Mouse (Mus musculus): ENCODE data around the gene Itih4. TPM values are rescaled to one million over a fixed set of nuclear protein-coding genes. Genes with fewer than 3 reads are reported as not detected.

Itih4 gene
- polyA plus RNA-seq, 1 experiment: 43.4 TPM

- no peak for TF ChIP-seq CTCF (IDR thresholded peaks at IDR 0.05; ENCODE audit: insufficient read depth, low read length)
- TF ChIP-seq POLR2A (IDR thresholded peaks at IDR 0.05; ENCODE audit: borderline replicate concordance, extremely low read depth, low read depth, low read length): no peak
- no peak for DNase-seq
- Histone ChIP-seq H3K4me1 (ENCODE audit: control insufficient read depth, insufficient read depth, low read length) (no peaks in the 10 kb centered on the region), H3K4me3 (replicated peaks; ENCODE audit: extremely low read depth, low read depth, low read length) (no peak overlapping the region)
- 42% methylated on average over 8 of the region's 8 CpGs for WGBS
Measured at GRCm38 (mm10) chr14:30922053-30922670, 35.9 kb downstream of the Itih4 start.

GRCm38 (mm10) chr14:30923375-30924105, 37.3 kb downstream of the Itih4 start, which contains the start of gene Itih3:
TSS of gene Itih3 (minus strand) at chr14:30923760.
- 44% methylated on average over 6 of the region's 6 CpGs for WGBS
- H3K4me1 ChIP-seq (ENCODE audit: control insufficient read depth, insufficient read depth, low read length): no peaks in the 10 kb centered on the region
- no peak for DNase-seq
- H3K4me3 ChIP-seq (replicated peaks; ENCODE audit: extremely low read depth, low read depth, low read length): no peak within 1 kb of the TSS
- TF ChIP-seq POLR2A (IDR thresholded peaks at IDR 0.05; ENCODE audit: borderline replicate concordance, extremely low read depth, low read depth, low read length): no peak
- no peak for TF ChIP-seq CTCF (IDR thresholded peaks at IDR 0.05; ENCODE audit: insufficient read depth, low read length)

DNA sequence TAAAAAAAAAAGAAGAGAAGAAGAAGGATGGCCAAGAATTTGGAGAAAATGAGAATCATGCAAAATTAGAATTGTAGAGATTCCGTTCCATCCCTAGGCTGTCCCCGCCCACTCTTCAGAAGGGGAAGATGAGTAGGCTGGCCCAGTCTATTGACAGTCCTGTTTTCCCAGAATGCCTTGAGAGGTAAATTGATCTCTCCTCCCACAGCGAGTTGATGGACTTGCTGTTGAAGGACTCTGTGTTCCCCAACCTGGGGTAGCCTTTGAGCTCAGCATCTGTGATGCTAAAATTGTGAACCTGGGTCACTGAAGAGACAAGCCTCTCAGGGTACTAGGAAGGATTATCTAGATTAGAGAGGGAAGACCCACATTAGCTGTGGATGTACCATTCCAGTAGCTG, 39.2 kb downstream of the Itih4 start:
- H3K4me3 ChIP-seq (replicated peaks; ENCODE audit: extremely low read depth, low read depth, low read length): no peak overlapping the region
- TF ChIP-seq POLR2A (IDR thresholded peaks at IDR 0.05; ENCODE audit: borderline replicate concordance, extremely low read depth, low read depth, low read length) (no peak), CTCF (IDR thresholded peaks at IDR 0.05; ENCODE audit: insufficient read depth, low read length) (no peak)
- 87% methylated on average over 3 of the region's 3 CpGs for WGBS
- no peaks in the 10 kb centered on the region for H3K4me1 ChIP-seq (ENCODE audit: control insufficient read depth, insufficient read depth, low read length)
- DNase-seq: no peak

DNA sequence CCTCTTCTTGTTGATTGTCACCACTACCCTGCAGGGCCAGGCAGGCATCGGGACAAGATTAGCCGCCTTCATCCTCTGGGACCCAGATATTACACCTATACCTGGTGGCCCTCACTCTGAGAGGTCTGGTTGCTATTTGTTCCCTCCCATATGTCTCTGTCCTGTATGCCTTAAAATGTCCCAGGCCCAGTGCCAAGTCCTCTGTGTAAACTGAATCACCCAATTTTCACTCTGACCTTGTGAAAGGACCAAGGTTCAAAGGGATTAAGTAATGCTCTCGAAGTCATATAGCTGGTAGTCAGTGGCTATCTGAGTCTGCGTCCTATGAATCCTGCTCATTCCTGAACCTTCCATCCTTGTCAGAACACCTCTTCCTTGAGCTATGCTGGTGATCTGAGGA, 44.1 kb downstream of the Itih4 start:
- WGBS: 87% methylated on average over 4 of the region's 4 CpGs
- TF ChIP-seq CTCF (IDR thresholded peaks at IDR 0.05; ENCODE audit: insufficient read depth, low read length) (no peak), POLR2A (IDR thresholded peaks at IDR 0.05; ENCODE audit: borderline replicate concordance, extremely low read depth, low read depth, low read length) (no peak)
- DNase-seq: no peak
- H3K4me1 ChIP-seq (ENCODE audit: control insufficient read depth, insufficient read depth, low read length): no peaks in the 10 kb centered on the region
- no peak overlapping the region for H3K4me3 ChIP-seq (replicated peaks; ENCODE audit: extremely low read depth, low read depth, low read length)

GRCm38 (mm10) chr14:30933351-30933750, 47.1 kb downstream of the Itih4 start:
- Histone ChIP-seq H3K4me1 (ENCODE audit: control insufficient read depth, insufficient read depth, low read length) (no peaks in the 10 kb centered on the region), H3K4me3 (replicated peaks; ENCODE audit: extremely low read depth, low read depth, low read length) (no peak overlapping the region)
- TF ChIP-seq POLR2A (IDR thresholded peaks at IDR 0.05; ENCODE audit: borderline replicate concordance, extremely low read depth, low read depth, low read length) (no peak), CTCF (IDR thresholded peaks at IDR 0.05; ENCODE audit: insufficient read depth, low read length) (no peak)
- whole genome bisulfite sequencing: 79% methylated on average over 9 of the region's 9 CpGs
- DNase-seq: no peak

GRCm38 (mm10) chr14:30942254-30942653, 56.0 kb downstream of the Itih4 start:
- TF ChIP-seq CTCF (IDR thresholded peaks at IDR 0.05; ENCODE audit: insufficient read depth, low read length): no peak
- Histone ChIP-seq H3K4me1 (ENCODE audit: control insufficient read depth, insufficient read depth, low read length) (peaks cover 8% of the 10 kb centered on the region; the same call in 1 of the 2 replicates), H3K4me3 (replicated peaks; ENCODE audit: extremely low read depth, low read depth, low read length) (no peak overlapping the region)
- 73% methylated on average over 4 of the region's 4 CpGs for WGBS
- DNase-seq: no peak

- 78% methylated on average over 7 of the region's 7 CpGs for WGBS
- no peak within 1 kb of the TSS for H3K4me3 ChIP-seq (replicated peaks; ENCODE audit: extremely low read depth, low read depth, low read length)
- peaks cover 8% of the 10 kb centered on the region; the same call in 1 of the 2 replicates for H3K4me1 ChIP-seq (ENCODE audit: control insufficient read depth, insufficient read depth, low read length)
- TF ChIP-seq POLR2A (IDR thresholded peaks at IDR 0.05; ENCODE audit: borderline replicate concordance, extremely low read depth, low read depth, low read length): no peak
- no peak for TF ChIP-seq CTCF (IDR thresholded peaks at IDR 0.05; ENCODE audit: insufficient read depth, low read length)
- DNase-seq: no peak
Measured at GRCm38 (mm10) chr14:30943038-30943437, 56.8 kb downstream of the Itih4 start, which contains the start of gene Itih1. TSS of gene Itih1 (minus strand) at chr14:30943289.

GRCm38 (mm10) chr14:30943860-30944674, 57.8 kb downstream of the Itih4 start:
- DNase-seq: peak; percentile 76
- whole genome bisulfite sequencing: 41% methylated on average over 11 of the region's 11 CpGs
- peak; percentile 65 for TF ChIP-seq CTCF (IDR thresholded peaks at IDR 0.05; ENCODE audit: insufficient read depth, low read length)
- TF ChIP-seq POLR2A (IDR thresholded peaks at IDR 0.05; ENCODE audit: borderline replicate concordance, extremely low read depth, low read depth, low read length): no peak
- Histone ChIP-seq H3K4me1 (ENCODE audit: control insufficient read depth, insufficient read depth, low read length) (peaks cover 8% of the 10 kb centered on the region; the same call in 1 of the 2 replicates), H3K4me3 (replicated peaks; ENCODE audit: extremely low read depth, low read depth, low read length) (no peak overlapping the region)

DNA sequence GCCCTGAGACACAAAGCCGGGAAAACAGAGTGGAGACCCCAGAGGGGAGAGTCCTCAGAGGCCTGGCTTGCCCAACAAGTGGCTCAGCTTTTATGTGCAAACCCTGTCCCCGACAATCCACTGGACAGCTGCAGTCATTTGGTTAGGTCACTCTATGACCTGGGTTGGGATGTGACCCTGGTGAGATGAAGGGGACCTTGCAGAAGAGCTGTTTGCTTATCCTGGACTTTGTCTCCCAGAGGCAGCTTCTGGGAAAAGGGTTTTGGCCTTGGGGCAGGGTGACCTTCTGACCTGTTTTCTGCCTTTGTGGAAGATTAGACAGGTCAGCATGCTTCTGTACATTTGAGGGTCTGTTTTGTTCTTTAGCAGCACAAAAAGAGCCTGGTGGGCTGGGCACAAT, 58.5 kb downstream of the Itih4 start:
- WGBS: 67% methylated on average over 2 of the region's 2 CpGs
- peaks cover 8% of the 10 kb centered on the region; the same call in 1 of the 2 replicates for H3K4me1 ChIP-seq (ENCODE audit: control insufficient read depth, insufficient read depth, low read length)
- H3K4me3 ChIP-seq (replicated peaks; ENCODE audit: extremely low read depth, low read depth, low read length): no peak overlapping the region
- no peak for DNase-seq
- TF ChIP-seq CTCF (IDR thresholded peaks at IDR 0.05; ENCODE audit: insufficient read depth, low read length) (no peak), POLR2A (IDR thresholded peaks at IDR 0.05; ENCODE audit: borderline replicate concordance, extremely low read depth, low read depth, low read length) (no peak)
